Mouse (Mus musculus) liver, embryonic 11.5 days (tissue): Measurements from ENCODE around the gene 3110009E18Rik. TPM values are rescaled to one million over a fixed set of nuclear protein-coding genes. Genes with fewer than 3 reads are reported as not detected.

Experiments used
- ATAC-seq: fragments of 200-750 bp; cut with Nextera tagmentation; replicated peaks from 2 replicates; pipeline ENCODE4 v1.8.0; 2017; ENCODE audit warnings: moderate number of reproducible peaks, mild to moderate bottlenecking, moderate TSS enrichment, moderate library complexity; ENCODE audit not compliant: low FRiP score
- DNase-seq: peaks from one replicate; pipeline ENCODE4 v3.0.0-alpha.2; 2017; ENCODE audit warnings: low spot score
- H3K27ac ChIP-seq: fragments of 300-500 bp; sonication (generic); 2 replicates; pipeline ENCODE4 v1.5.1; 2014; ENCODE audit warnings: mild to moderate bottlenecking, low read depth, low read length, control low read depth
- H3K27me3 ChIP-seq: fragments of 300-500 bp; sonication (generic); replicated peaks from 2 replicates; pipeline ENCODE4 v1.6.1; 2014; ENCODE audit warnings: low read length, mixed read lengths; ENCODE audit not compliant: control insufficient read depth, insufficient read depth
- H3K36me3 ChIP-seq: fragments of 300-500 bp; sonication (generic); 2 replicates; pipeline ENCODE4 v1.6.1; 2014; ENCODE audit warnings: mild to moderate bottlenecking, low read length, moderate library complexity, mixed read lengths; ENCODE audit not compliant: control insufficient read depth, insufficient read depth
- H3K4me1 ChIP-seq: fragments of 300-500 bp; sonication (generic); replicated peaks from 2 replicates; pipeline ENCODE4 v1.6.1; 2014; ENCODE audit warnings: low read length, mixed read lengths; ENCODE audit not compliant: control insufficient read depth, insufficient read depth
- H3K4me2 ChIP-seq: fragments of 300-500 bp; sonication (generic); 2 replicates; pipeline ENCODE4 v1.6.1; 2014; ENCODE audit warnings: mild to moderate bottlenecking, control low read depth, moderate library complexity
- H3K4me3 ChIP-seq: fragments of 300-500 bp; sonication (generic); 2 replicates; pipeline ENCODE4 v1.5.1; 2014; ENCODE audit warnings: low read depth, low read length, control low read depth
- H3K9ac ChIP-seq: fragments of 300-500 bp; sonication (generic); 2 replicates; pipeline ENCODE4 v1.6.1; 2014; ENCODE audit warnings: low read depth, low read length, control low read depth
- H3K9me3 ChIP-seq: fragments of 300-500 bp; sonication (generic); 2 replicates; pipeline ENCODE4 v1.6.1; 2016; ENCODE audit warnings: low read length, inconsistent platforms, mixed read lengths; ENCODE audit not compliant: control insufficient read depth
- WGBS: fragments of 180-500 bp; shearing (Covaris S2); extraction: QIAGEN DNeasy Blood & Tissue Kit; methylation state at CpG from one replicate; pipeline ENCODE4 v1.1.7; 2014; 5-methylcytosine and 5-hydroxymethylcytosine counted together
- polyA plus RNA-seq: library from polyadenylated mRNA; unstranded; fragments of >200 nt; fragmentation: Nextera tagmentation; extraction: Ambion mirVana; gene quantifications from 2 replicates; pipeline ENCODE4 v1.2.1, GENCODE M21; 2014

Gene 3110009E18Rik
- polyA plus RNA-seq, 1 experiment from 2014 or later: 23.5 TPM

- H3K9ac ChIP-seq: no peak overlapping the region
- no peak for DNase-seq
- no peak overlapping the region for H3K27ac ChIP-seq
- no peaks in the 10 kb centered on the region for H3K4me1 ChIP-seq
- ATAC-seq: no peak
- H3K4me3 ChIP-seq: no peak overlapping the region
- no peaks in the 10 kb centered on the region for H3K9me3 ChIP-seq
- H3K36me3 ChIP-seq: no peaks in the 10 kb centered on the region
- H3K4me2 ChIP-seq: no peak overlapping the region
- 78% methylated on average over 6 of the region's 6 CpGs for WGBS
- no peaks in the 10 kb centered on the region for H3K27me3 ChIP-seq
Observed at GRCm38 (mm10) chr1:120190946-120191345, 70.0 kb downstream of the 3110009E18Rik start.

- H3K4me2 ChIP-seq: no peak overlapping the region
- H3K27me3 ChIP-seq: no peaks in the 10 kb centered on the region
- WGBS: 72% methylated on average over 6 of the region's 6 CpGs
- no peak overlapping the region for H3K9ac ChIP-seq
- H3K36me3 ChIP-seq: no peaks in the 10 kb centered on the region
- H3K27ac ChIP-seq: no peak overlapping the region
- H3K9me3 ChIP-seq: no peaks in the 10 kb centered on the region
- ATAC-seq: no peak
- no peak overlapping the region for H3K4me3 ChIP-seq
- no peak for DNase-seq
- no peaks in the 10 kb centered on the region for H3K4me1 ChIP-seq
Observed at GRCm38 (mm10) chr1:120192321-120192720, 71.3 kb downstream of the 3110009E18Rik start.

GRCm38 (mm10) chr1:120193586-120193985 lies 72.6 kb downstream of the 3110009E18Rik start:
- no peaks in the 10 kb centered on the region for H3K9me3 ChIP-seq
- no peak for DNase-seq
- no peaks in the 10 kb centered on the region for H3K27me3 ChIP-seq
- no peaks in the 10 kb centered on the region for H3K36me3 ChIP-seq
- no peaks in the 10 kb centered on the region for H3K4me1 ChIP-seq
- H3K9ac ChIP-seq: no peak overlapping the region
- H3K4me2 ChIP-seq: no peak overlapping the region
- H3K27ac ChIP-seq: no peak overlapping the region
- H3K4me3 ChIP-seq: no peak overlapping the region
- no peak for ATAC-seq
- 87% methylated on average over 10 of the region's 10 CpGs for WGBS

GRCm38 (mm10) chr1:120195947-120196346 lies 75.0 kb downstream of the 3110009E18Rik start:
- Histone ChIP-seq H3K27ac (no peak overlapping the region), H3K9me3 (no peaks in the 10 kb centered on the region), H3K27me3 (no peaks in the 10 kb centered on the region), H3K4me2 (no peak overlapping the region), H3K4me3 (no peak overlapping the region), H3K4me1 (no peaks in the 10 kb centered on the region), H3K36me3 (no peaks in the 10 kb centered on the region), H3K9ac (no peak overlapping the region)
- 62% methylated on average over 5 of the region's 5 CpGs for WGBS
- ATAC-seq (no peak), DNase-seq (no peak)

- DNase-seq (no peak), ATAC-seq (no peak)
- WGBS: 84% methylated on average over 2 of the region's 2 CpGs
- Histone ChIP-seq H3K27ac (no peak overlapping the region), H3K36me3 (no peaks in the 10 kb centered on the region), H3K9me3 (no peaks in the 10 kb centered on the region), H3K27me3 (no peaks in the 10 kb centered on the region), H3K4me3 (no peak overlapping the region), H3K4me2 (no peak overlapping the region), H3K4me1 (no peaks in the 10 kb centered on the region), H3K9ac (no peak overlapping the region)
Observed at GRCm38 (mm10) chr1:120196724-120197123, 75.7 kb downstream of the 3110009E18Rik start.

GRCm38 (mm10) chr1:120197189-120197588 lies 76.2 kb downstream of the 3110009E18Rik start:
- ATAC-seq: no peak

GRCm38 (mm10) chr1:120198151-120198550 lies 77.2 kb downstream of the 3110009E18Rik start:
- Histone ChIP-seq H3K4me3 (no peak overlapping the region), H3K4me2 (no peak overlapping the region), H3K36me3 (no peaks in the 10 kb centered on the region), H3K27me3 (no peaks in the 10 kb centered on the region), H3K9ac (no peak overlapping the region), H3K4me1 (no peaks in the 10 kb centered on the region), H3K9me3 (no peaks in the 10 kb centered on the region), H3K27ac (no peak overlapping the region)
- ATAC-seq: no peak
- WGBS: 56% methylated on average over 3 of the region's 3 CpGs
- no peak for DNase-seq

More at GRCm38 (mm10) chr1:120197189-120197588, 76.2 kb downstream of the 3110009E18Rik start:
- H3K27ac ChIP-seq: no peak overlapping the region
- 18% methylated on average over 5 of the region's 5 CpGs for WGBS
- no peaks in the 10 kb centered on the region for H3K4me1 ChIP-seq
- H3K9ac ChIP-seq: no peak overlapping the region
- no peaks in the 10 kb centered on the region for H3K9me3 ChIP-seq
- no peaks in the 10 kb centered on the region for H3K36me3 ChIP-seq
- H3K4me3 ChIP-seq: no peak overlapping the region
- peak; percentile 53 for DNase-seq
- no peaks in the 10 kb centered on the region for H3K27me3 ChIP-seq
- no peak overlapping the region for H3K4me2 ChIP-seq

GRCm38 (mm10) chr1:120198942-120199341 lies 78.0 kb downstream of the 3110009E18Rik start:
- Histone ChIP-seq H3K4me3 (no peak overlapping the region), H3K9ac (no peak overlapping the region), H3K9me3 (no peaks in the 10 kb centered on the region), H3K27ac (no peak overlapping the region), H3K4me2 (no peak overlapping the region), H3K4me1 (no peaks in the 10 kb centered on the region), H3K27me3 (no peaks in the 10 kb centered on the region), H3K36me3 (no peaks in the 10 kb centered on the region)
- ATAC-seq (no peak), DNase-seq (no peak)
- WGBS: 76% methylated on average over 4 of the region's 4 CpGs

- no peaks in the 10 kb centered on the region for H3K9me3 ChIP-seq
- H3K4me3 ChIP-seq: no peak overlapping the region
- no peaks in the 10 kb centered on the region for H3K36me3 ChIP-seq
- H3K27me3 ChIP-seq: no peaks in the 10 kb centered on the region
- 68% methylated on average over 3 of the region's 3 CpGs for WGBS
- H3K9ac ChIP-seq: no peak overlapping the region
- H3K27ac ChIP-seq: no peak overlapping the region
- ATAC-seq (no peak), DNase-seq (no peak)
- no peak overlapping the region for H3K4me2 ChIP-seq
- H3K4me1 ChIP-seq: no peaks in the 10 kb centered on the region
Observed at GRCm38 (mm10) chr1:120202542-120202941, 81.6 kb downstream of the 3110009E18Rik start.
